Mouse (Mus musculus) lung, embryonic 14.5 days (tissue): ENCODE data around the gene Plekha1. TPM values are rescaled to one million over a fixed set of nuclear protein-coding genes. Genes with fewer than 3 reads are reported as not detected.

Experiments
- ATAC-seq: fragments of 200-750 bp; cut with Nextera tagmentation; 2 replicates; pipeline ENCODE4 v1.8.0; 2017; ENCODE audit warnings: mild to moderate bottlenecking, moderate TSS enrichment, moderate library complexity; ENCODE audit not compliant: insufficient read depth
- DNase-seq: peaks from one replicate; pipeline ENCODE4 v3.0.0-alpha.2; 2015
- H3K27ac ChIP-seq: fragments of 300-500 bp; sonication (generic); 2 replicates; pipeline ENCODE4 v1.5.1; 2014; ENCODE audit warnings: low read depth, mild to moderate bottlenecking, moderate library complexity
- H3K27me3 ChIP-seq: fragments of 300-500 bp; sonication (generic); 2 replicates; pipeline ENCODE4 v1.6.1; 2014; ENCODE audit warnings: low read length, control low read depth; ENCODE audit not compliant: insufficient read depth
- H3K36me3 ChIP-seq: fragments of 300-500 bp; sonication (generic); 2 replicates; pipeline ENCODE4 v1.6.1; 2014; ENCODE audit warnings: control low read depth; ENCODE audit not compliant: insufficient read depth
- H3K4me1 ChIP-seq: fragments of 300-500 bp; sonication (generic); 2 replicates; pipeline ENCODE4 v1.6.1; 2014; ENCODE audit warnings: antibody characterized with exemption, control low read depth; ENCODE audit not compliant: insufficient read depth
- H3K4me2 ChIP-seq: fragments of 300-500 bp; sonication (generic); 2 replicates; pipeline ENCODE4 v1.6.1; 2014; ENCODE audit warnings: mild to moderate bottlenecking
- H3K4me3 ChIP-seq: fragments of 300-500 bp; sonication (generic); 2 replicates; pipeline ENCODE4 v1.5.1; 2014; ENCODE audit warnings: low read depth, low read length
- H3K9ac ChIP-seq: fragments of 300-500 bp; sonication (generic); 2 replicates; pipeline ENCODE4 v1.6.1; 2014
- H3K9me3 ChIP-seq: fragments of 300-500 bp; sonication (generic); 2 replicates; pipeline ENCODE4 v1.6.1; 2016; ENCODE audit warnings: low read depth, low read length, control low read depth
- CTCF ChIP-seq: IDR thresholded peaks from 2 replicates; pipeline ENCODE4 v1.5.1; 2016; ENCODE audit warnings: antibody characterized with exemption, low read depth
- WGBS: fragments of 180-500 bp; shearing (Covaris S2); extraction: QIAGEN DNeasy Blood & Tissue Kit; methylation state at CpG from one replicate; pipeline ENCODE4 v1.1.7; 2014; 5-methylcytosine and 5-hydroxymethylcytosine counted together
- polyA plus RNA-seq: library from polyadenylated mRNA; unstranded; fragments of >200 nt; fragmentation: Nextera tagmentation; extraction: Ambion mirVana; gene quantifications from 2 replicates; pipeline ENCODE4 v1.2.1, GENCODE M21; 2014

Gene Plekha1
- polyA plus RNA-seq, 1 experiment from 2014 or later, result 56.2 TPM

- no peak overlapping the region for H3K27ac ChIP-seq
- H3K27me3 ChIP-seq, result no peaks in the 10 kb centered on the region
- no peak overlapping the region for H3K4me2 ChIP-seq
- TF ChIP-seq CTCF, result no peak
- no peaks in the 10 kb centered on the region for H3K36me3 ChIP-seq
- peaks cover 7% of the 10 kb centered on the region for H3K4me1 ChIP-seq
- H3K4me3 ChIP-seq, result no peak overlapping the region
- no peaks in the 10 kb centered on the region for H3K9me3 ChIP-seq
- WGBS, result 39% methylated on average over 5 of the region's 5 CpGs
- no peak overlapping the region for H3K9ac ChIP-seq
- ATAC-seq (no peak), DNase-seq (no peak)
These were observed 5.6 kb upstream of the Plekha1 start for GRCm38 (mm10) chr7:130859926-130860325.

GRCm38 (mm10) chr7:130860721-130861142, 4.8 kb upstream of the Plekha1 start:
- Histone ChIP-seq H3K4me3 (no peak overlapping the region), H3K9ac (no peak overlapping the region), H3K27ac (peak overlapping the region; percentile 43; the same call in 1 of the 2 replicates), H3K4me1 (peaks cover 7% of the 10 kb centered on the region), H3K36me3 (no peaks in the 10 kb centered on the region), H3K9me3 (no peaks in the 10 kb centered on the region), H3K27me3 (no peaks in the 10 kb centered on the region), H3K4me2 (no peak overlapping the region)
- ATAC-seq (no peak), DNase-seq (peak; percentile 44)
- WGBS, result 43% methylated on average over 11 of the region's 11 CpGs
- TF ChIP-seq CTCF, result no peak

GRCm38 (mm10) chr7:130862501-130862900, 3.1 kb upstream of the Plekha1 start:
- Histone ChIP-seq H3K36me3 (no peaks in the 10 kb centered on the region), H3K4me3 (no peak overlapping the region), H3K27me3 (no peaks in the 10 kb centered on the region), H3K9ac (no peak overlapping the region), H3K27ac (no peak overlapping the region), H3K4me2 (no peak overlapping the region), H3K4me1 (peaks cover 10% of the 10 kb centered on the region), H3K9me3 (no peaks in the 10 kb centered on the region)
- WGBS, result 47% methylated on average over 1 of the region's 1 CpGs
- ATAC-seq, result no peak
- no peak for DNase-seq
- no peak for TF ChIP-seq CTCF

GRCm38 (mm10) chr7:130864711-130865110, 845 bp upstream of the Plekha1 start:
- no peak overlapping the region for H3K27ac ChIP-seq
- ATAC-seq (no peak), DNase-seq (no peak)
- H3K4me3 ChIP-seq, result no peak overlapping the region
- no peak overlapping the region for H3K4me2 ChIP-seq
- peaks cover 10% of the 10 kb centered on the region for H3K4me1 ChIP-seq
- no peak overlapping the region for H3K9ac ChIP-seq
- TF ChIP-seq CTCF, result no peak
- WGBS, result 66% methylated on average over 7 of the region's 7 CpGs
- no peaks in the 10 kb centered on the region for H3K36me3 ChIP-seq
- no peaks in the 10 kb centered on the region for H3K9me3 ChIP-seq
- no peaks in the 10 kb centered on the region for H3K27me3 ChIP-seq

- Histone ChIP-seq H3K4me3 (peak overlapping the region; percentile 86), H3K9ac (peak overlapping the region; percentile 77), H3K4me2 (peak overlapping the region; percentile 71), H3K27ac (peak overlapping the region; percentile 79; the same call in 1 of the 2 replicates), H3K27me3 (no peaks in the 10 kb centered on the region), H3K9me3 (no peaks in the 10 kb centered on the region), H3K36me3 (no peaks in the 10 kb centered on the region), H3K4me1 (0 out of 2 replicates have a peak, but pooled peaks cover 2% of the 10 kb centered on the region)
- no peak for TF ChIP-seq CTCF
- 1% methylated on average over 13 of the region's 13 CpGs for WGBS
- no peak for ATAC-seq
- peak; percentile 49 for DNase-seq
These were observed 1.1 kb downstream of the Plekha1 start for GRCm38 (mm10) chr7:130866640-130867039.

GRCm38 (mm10) chr7:130867256-130867655, 1.7 kb downstream of the Plekha1 start:
- no peak overlapping the region for H3K9ac ChIP-seq

GRCm38 (mm10) chr7:130884161-130884560, 18.6 kb downstream of the Plekha1 start:
- Histone ChIP-seq H3K9me3 (no peaks in the 10 kb centered on the region), H3K4me2 (no peak overlapping the region), H3K9ac (no peak overlapping the region), H3K4me3 (no peak overlapping the region), H3K27me3 (no peaks in the 10 kb centered on the region), H3K27ac (no peak overlapping the region), H3K4me1 (no peaks in the 10 kb centered on the region), H3K36me3 (peaks cover 46% of the 10 kb centered on the region)
- no peak for TF ChIP-seq CTCF
- no peak for ATAC-seq
- WGBS, result 94% methylated on average over 2 of the region's 2 CpGs
- DNase-seq, result no peak

More at GRCm38 (mm10) chr7:130867256-130867655, 1.7 kb downstream of the Plekha1 start:
- peak overlapping the region; percentile 86; the same call in 1 of the 2 replicates for H3K4me3 ChIP-seq
- H3K27me3 ChIP-seq, result no peaks in the 10 kb centered on the region
- no peaks in the 10 kb centered on the region for H3K36me3 ChIP-seq
- peak overlapping the region; percentile 71 for H3K4me2 ChIP-seq
- DNase-seq (no peak), ATAC-seq (no peak)
- no peaks in the 10 kb centered on the region for H3K9me3 ChIP-seq
- H3K4me1 ChIP-seq, result 0 out of 2 replicates have a peak, but pooled peaks cover 2% of the 10 kb centered on the region
- no peak for TF ChIP-seq CTCF
- H3K27ac ChIP-seq, result no peak overlapping the region
- WGBS, result 56% methylated on average over 3 of the region's 3 CpGs
